Mouse (Mus musculus) fat pad, adult 2 months (tissue): ENCODE data around the gene Cys1.
A peak's percentile ranks its signal among the peaks of the same experiment; 100 is the strongest.

Experiments
- DNase-seq: peaks from one replicate; pipeline ENCODE4 v3.0.0-alpha.2; 2011; ENCODE audit warnings: low read depth, low spot score; ENCODE audit errors: extremely low read depth

The Cys1 gene

DNA sequence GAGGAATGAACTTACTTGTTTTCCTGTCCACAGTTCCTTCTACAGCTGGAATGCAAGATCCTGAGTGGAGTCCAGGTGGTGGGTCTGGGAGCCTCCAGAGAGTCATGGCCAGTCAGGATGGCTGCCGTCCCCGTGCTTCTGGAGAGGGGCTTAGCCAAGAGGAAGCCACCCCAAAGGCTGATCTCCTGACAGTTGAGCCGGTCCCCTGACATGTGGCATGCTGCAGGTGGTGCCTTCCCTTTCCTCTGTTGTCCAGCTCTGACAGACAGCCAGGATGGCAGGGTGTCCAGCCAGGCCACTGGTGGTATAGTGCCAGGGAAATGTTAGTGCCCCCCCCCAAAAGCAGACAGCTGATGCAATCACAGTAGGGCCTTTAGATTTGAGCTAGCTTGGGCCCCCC, 16.9 kb upstream of the Cys1 start:
- no peak for DNase-seq

DNA sequence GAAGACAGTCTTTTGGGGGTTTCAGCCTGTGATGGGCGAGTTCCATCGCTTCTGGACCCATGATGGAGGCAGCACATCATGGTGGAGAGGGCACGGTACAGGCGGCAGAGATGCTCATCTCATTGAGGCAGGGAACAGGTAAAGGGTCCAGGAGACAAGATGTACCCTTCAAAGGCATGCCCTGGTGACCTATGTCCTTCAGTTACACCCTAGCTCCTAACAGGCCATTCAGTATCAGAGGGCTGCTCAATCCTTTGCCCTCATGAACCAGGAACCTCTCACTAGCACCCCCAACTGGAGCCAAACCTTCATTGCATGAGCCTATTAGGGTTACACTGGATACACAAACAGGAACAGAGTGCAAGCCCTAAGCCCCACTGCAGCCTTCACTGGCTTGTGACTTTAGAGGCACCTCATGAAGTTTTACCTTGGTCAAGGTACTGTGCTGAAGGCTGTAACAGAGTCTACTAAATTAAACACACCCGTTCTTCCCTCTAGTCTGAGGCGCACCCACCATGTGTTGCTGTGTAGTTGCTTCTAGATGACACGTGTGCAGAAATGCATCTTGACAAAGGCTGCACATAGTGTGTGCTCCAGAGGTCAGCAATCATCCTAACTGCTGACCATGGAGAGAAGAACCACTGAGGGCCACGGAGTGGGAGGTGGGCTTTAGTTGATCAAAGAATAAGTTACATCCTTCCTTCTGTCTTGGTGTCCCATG, 16.0 kb upstream of the Cys1 start:
- no peak for DNase-seq

DNA sequence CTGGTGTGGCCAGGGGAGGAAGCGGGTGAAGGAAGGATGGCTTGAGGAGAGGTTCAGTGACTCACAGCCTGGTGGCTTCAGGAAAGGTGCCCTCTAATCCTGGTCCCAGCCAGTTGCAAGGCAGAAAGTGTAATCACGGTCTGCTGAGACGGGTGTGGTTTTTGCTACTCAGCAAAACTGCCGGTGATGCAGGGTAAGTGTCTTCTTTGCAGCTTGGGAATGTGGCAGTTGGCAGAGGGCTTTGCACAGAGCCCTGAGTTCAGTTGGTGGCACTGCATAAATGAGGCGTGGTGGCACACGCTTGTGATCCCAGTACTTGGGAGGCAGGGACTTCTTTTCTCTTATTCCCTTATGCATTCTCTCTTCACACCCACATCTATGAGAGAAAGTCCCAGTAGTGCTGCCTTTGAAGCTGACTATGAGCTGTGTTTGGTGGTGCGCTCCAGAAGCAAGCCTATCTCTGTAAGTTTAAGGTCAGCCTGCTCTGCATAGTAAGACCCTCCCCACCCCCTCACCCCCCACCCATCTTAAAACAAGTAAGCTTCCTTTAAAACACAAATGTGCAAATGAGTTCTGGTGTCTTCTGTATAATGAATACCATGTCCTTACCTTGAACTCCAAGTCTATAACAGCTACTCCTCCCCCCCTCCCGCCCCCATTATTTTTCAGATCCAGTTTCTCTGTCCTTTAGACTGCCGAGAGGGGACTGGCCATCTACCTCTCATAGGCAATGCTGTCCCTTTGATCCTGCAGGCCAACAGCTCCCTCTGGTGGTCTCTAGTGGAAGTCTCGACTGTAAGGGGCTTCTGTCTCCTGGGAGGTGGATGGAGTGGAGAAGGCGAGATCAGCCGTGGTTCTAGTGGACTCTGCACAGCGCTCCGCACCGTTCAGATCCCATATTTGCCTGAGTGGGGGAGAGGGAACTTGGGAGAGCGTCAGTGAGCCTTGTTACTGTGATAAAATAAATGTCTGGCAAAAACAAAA, 15.2 kb upstream of the Cys1 start:
- no peak for DNase-seq

DNA sequence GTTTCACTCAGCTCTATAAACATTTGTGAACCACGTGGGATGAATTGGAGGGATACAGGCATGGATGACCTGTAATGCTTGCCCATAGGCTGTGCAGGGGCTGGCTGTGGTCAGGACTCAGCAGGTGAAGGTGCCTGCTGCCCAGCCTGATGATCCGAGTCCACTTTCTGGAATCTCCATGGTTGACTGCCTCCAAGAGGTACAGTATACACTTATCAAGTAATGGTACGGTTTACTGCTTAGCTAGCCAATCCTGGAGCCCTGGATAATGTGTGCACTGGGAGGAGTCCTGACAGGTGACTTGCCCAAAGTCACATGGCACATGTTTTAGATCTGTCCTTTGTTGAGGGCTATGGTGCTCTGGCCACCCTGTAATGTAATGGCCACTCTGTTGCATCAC, 8.7 kb upstream of the Cys1 start:
- DNase-seq = no peak

DNA sequence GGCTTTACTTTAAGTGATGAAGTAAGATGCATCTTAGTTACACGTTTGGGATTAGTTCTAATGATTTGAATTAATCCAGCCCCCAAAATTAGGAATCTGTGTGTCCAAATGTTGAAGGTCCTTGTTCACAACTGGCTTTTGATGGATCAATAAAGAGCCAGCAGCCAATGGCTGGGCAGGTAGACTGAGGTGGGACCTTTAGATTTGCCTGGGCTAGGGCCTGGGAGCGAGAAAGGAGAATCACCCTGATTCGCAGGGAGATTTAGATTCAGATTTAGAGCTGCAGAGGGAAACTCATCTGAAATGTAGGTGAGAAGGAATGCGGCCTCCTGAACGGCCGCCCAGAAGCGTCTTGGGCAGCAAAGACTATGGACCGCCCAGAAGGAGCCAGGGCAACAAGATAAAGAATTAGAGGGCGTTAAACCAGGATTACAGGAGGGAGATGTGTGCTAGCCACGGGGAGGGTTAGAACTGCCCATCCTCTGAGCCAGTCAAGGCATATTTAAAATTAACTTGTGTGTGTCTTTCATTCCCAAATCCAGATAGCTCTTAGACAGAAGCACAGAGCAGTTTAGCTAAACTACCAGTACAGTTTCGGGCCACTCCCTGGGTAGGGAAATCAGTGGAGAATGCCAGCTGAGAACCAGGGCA, 5.2 kb upstream of the Cys1 start:
- DNase-seq = no peak

DNA sequence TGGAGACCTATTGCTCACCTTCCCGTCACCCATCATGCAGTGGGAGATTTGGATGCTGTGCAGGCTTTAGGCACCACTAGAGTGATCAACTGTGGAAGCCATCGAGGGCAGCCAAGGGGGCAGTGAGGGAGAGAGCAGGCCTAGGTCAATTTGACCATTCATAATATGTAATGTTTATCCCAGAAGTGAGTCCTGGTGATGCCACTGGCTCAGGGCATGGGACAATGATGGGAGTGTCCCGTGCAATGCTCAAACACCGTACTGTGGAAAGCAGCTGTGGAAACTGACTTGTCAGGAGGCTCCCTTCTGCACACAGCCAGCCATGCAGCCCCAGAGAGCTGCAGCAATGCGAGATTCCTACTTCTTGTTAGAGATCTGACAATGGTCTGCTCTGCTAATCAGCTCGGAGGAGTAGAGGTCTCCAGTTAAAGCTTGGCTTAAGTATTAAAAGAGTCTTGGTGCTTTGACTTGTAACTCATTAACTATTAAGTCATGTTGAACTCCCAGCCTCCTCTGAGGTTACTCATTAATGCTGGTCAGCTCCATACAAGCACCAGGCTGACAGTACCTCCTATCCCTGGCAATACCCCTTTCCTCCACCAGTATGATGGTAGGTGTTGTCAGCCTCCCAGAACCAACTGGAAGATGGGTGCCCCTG, 4.6 kb upstream of the Cys1 start:
- no peak for DNase-seq

DNA sequence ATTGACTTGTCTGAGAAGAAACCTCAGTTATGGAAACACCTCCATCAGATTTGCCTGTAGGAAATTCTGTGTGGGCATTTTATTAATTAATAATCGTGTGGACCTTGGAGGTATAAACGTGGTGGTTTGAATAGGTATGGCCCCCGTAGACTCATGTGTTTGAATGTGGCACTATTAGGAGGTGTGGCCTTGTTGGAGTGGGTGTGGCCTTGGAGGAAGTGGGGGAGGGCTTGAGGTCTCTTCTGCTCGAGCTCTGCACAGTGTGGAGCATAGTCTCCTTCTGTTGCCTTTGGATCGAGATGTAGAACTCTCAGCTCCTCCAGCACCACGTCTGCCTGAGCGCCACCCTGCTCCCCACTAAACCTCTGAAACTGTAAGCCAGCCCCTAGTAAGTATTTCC, 1.8 kb upstream of the Cys1 start:
- DNase-seq = no peak

DNA sequence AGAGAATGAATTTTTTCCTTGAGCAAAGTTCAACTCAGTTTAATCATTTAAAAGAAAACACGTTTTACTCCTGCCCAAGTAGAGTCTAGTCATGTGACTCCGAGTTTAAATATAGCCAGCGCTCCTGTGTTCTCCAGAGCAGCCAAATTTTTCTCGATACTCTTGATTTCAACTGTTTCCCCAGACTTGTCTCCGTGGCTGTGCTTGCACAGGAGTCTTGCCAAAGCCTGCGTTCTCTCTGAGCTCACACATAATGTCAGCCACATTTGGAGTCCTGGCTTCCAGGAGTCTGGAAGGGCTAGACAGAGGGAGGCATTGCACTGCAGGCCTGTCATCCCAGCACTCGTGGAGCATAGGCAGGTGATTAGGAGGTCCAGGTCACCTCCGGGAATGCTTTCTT, 950 bp upstream of the Cys1 start:
- DNase-seq = no peak

DNA sequence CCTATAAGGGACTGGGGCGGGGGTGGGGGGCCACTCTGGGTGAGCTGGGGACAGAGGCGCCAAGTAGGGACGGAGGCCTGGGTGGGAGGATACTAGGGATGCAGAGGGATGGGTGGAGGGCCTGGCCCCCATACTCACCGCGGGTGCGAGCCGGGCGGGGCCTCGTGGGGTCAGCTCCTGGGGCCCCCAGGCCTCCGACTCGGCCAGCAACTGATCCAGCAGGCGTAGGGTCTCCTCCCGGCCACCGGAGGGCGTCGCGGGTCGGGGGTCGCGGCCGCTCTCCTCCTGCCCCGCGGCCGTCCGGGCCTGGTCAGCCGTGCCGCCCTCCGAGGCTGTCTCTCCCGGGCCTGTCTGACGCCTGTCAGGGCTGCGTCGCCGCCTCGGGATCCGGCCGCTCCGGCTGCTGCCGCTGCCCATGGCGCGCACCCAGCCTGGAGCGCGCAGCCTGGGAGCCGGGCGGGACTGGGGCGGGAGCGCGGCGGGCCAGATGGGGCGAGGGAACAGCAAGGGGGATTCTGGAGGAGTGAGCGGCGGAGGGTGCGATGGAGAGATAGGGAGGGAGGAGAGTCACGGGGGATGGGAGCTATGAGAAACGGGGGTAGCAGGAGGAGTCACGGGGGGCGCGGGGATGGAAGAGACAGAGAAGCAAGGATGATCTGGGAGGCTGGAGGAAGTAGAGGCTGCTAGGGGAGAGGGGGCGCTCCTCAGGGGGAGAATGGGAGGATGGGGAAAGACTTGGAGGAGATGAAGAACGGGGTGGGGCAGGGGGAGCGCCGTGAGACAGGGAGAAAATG, 924 bp downstream of the Cys1 start:
- DNase-seq = no peak

DNA sequence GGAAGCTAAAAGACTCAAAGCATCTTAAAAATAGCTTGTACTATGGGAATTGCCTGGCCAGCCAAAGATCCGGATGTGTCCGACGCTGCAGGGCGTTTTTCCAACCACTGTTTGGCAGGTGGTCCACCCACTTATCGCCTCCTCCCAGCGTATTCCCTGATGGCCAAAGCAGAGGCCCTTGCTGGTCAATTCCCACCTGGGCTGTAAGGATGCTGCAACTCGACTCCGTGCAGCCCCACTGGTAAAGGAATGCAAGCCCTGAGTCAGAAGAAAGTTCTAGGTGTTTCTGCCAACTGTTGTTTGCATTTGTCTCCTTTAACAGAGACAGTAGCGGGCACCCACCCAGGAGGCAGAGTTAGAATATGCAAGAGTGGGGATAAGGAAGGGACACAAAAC, 1.5 kb downstream of the Cys1 start:
- no peak for DNase-seq

DNA sequence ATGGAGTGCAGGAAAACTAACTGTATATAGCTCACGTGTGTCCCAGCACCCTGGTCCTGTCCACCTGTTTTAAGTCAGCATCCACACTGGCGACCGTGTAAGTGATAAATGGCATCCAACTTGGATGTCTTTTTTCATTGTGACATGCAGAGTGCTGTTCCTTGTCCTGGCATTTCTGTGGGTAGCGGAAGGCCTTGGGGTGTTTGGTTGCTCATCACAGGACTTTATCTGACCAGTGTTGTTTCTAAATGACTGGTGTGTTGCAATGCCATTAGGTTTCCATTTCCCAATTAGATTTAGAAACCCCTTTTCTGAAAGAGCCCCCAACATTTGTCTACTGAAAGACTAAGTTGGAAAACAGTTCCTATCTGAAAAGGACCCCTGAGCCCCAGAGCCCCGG, 19.5 kb downstream of the Cys1 start:
- DNase-seq = peak; percentile 14

DNA sequence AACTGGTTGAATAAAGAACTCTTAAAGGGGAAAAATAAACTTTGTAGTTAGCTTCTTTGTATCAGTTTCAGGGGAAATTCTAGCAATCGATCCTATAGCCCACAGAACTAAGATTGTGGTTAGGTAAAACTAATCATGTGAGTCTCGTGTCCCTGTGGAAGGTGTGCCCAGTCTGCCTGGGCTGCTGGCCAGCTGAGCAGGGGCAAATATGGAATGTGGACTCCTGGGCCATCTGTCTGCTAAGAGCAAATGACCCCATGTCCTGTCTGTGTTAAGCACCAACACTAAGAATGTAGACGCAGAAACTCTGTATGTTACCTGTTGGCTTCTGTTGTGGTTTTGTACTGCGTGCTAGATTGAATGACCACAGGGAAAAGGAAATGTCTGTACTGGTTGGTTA, 20.5 kb downstream of the Cys1 start:
- DNase-seq = no peak

DNA sequence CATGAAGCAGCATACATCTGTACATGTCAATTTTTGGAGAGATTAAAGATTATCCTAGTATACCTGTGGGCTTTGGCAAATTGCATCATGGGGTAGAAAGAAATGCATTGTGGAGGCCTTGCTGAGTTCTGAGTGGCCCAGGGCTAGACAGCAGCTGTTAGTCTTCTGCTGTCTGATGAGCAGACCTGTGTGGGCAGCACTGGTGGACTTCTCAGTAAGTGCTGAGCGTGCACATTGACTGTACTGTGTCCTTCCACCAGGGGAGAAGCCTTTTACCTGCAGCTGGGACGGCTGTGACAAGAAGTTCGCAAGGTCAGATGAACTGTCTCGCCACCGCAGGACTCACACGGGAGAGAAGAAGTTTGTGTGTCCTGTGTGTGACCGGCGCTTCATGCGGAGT, 21.7 kb downstream of the Cys1 start:
- no peak for DNase-seq

DNA sequence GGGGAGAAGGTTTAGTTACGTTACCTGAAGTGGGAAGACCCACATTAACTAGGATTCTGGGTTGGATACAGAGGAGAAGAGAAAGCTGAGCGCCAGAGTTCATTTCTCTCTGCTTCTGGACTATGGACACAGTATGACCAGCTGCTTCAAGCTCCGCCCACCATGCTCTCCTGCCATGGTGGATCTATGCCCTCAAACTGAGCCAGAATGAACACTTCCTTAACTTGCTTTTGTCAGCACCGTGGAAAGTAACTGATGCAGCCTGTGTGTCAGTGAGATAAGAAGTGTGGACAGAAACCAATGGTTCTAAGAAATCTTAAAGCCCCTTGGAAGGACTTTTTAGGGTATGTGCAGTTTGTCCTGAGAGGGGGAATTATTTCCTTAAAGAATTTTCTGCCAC, 22.6 kb downstream of the Cys1 start:
- DNase-seq = no peak

DNA sequence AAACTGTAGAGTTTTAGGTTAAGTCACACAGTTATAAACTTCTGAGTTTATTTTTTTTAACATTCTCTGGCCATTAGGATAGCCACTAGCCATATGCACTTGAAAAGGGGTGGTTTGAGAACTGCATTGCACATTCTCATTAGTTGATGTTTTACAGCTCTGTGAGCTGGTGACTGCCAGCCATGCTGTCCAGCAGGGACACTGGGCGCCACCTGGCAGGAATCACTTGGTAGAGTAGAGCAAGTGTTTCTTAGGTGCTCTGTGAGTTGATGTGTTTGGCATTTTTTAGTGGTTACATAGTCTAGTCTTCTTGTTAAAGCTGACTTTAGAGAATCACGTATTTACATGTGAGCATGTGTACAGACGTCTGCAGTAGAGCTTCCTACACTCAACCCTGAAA, 25.2 kb downstream of the Cys1 start:
- no peak for DNase-seq

DNA sequence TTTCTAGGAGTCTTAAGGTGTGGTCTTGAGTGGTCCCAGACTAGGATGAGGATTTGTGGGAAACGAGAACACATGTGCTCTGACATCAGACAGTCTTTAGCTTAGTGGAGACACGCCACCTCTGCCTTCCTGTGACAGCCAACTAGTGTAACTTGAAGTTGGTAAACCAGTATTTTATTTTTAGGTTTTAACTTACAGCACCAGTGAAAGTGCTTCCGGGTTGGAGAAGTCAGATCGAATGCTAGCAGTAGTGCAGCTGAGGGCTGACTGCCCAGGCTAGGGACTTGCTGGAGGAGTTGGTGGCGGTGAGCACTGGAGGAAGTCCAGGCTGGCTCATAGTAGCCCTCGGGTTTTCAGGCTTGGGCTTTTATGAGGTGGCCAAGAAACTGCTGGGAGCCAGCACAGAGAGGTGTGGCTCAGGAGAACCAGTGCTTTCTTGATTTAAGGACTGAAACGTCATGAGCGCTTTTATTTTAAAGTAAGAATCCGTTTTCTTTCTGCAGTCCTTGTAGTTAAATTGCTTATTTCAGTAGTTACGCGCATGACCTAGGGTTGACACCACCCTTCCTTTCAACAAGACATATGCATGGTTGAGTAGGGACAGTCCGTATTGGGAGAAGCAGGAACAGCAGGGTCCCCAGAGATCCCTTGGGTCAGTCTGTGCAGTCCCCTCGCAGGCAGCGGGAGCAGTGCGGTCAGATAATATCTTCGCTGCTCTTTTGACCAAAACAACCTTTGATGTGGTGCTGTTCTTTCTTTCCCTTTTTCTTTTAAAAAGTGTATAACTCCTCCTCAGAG, 27.3 kb downstream of the Cys1 start:
- peak; percentile 39 for DNase-seq

DNA sequence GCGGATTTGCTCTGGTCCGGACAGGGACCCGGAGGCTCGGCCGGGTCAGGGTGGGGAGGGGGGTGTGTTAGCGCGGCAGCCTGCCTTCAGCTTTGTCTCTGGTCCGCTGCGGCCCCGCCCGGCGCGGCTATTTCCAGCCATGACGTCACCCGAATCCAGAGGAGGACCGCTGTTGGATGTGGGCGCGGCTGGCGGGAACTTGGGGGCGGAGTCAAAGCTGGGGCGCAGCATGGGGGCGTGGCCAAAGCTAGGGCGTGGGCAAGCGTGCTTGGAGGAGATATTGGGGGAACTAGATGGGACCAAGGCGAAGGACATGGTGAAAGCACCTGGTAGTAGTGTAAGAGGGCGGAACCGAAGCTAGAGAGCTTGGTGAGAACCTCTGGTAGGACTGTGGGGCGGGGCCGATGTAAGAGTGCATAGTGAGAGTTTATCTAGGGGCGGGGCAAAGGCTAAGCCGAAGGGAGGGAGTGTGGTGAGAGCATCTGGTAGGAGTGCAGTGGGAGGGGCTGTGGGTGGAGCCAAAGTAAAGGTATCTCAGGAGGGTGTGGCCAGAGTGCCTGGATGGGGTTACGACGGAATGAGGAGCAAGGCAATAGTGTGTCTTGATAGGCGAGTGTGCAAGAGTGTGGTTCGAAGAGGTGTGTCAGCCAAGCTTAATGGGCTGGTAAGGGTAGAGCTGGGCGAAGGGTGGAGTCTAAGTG, 29.8 kb downstream of the Cys1 start:
- DNase-seq = peak; percentile 62

DNA sequence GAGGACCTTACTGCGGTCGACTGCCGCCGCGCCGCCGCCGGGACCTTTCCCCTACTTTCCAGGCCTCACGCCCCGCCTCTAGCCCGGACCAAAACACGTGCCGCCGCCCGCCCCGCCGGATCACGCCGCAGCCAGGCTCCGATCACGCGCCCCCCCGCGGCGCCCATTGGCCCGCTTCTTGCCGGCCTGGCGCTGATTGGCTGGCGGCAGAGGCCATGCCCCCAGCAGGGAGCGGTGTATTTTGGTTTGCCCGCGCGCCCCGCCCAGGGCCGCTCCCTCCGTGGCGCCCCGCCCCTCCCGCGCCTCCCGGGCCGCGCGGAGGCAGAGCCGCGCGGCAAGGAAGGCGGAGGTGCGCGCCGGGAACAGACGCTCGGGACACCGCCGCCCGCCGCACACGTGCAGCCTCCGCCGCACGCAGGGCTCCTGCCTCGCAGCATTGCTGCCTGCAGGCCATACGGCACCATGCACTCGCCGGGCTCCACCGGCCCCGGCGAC, 30.5 kb downstream of the Cys1 start, which contains the start of gene Klf11:
Klf11 (plus strand) TSS at position 212 of the 495 bp plus-strand sequence.
- DNase-seq = no peak
